Mouse (Mus musculus): ENCODE data around the gene Bst1. TPM values are rescaled to one million over a fixed set of nuclear protein-coding genes. Genes with fewer than 3 reads are reported as not detected.

Gene Bst1
- 0.29 TPM for polyA plus RNA-seq (2017; shearing (Covaris generic))

DNA sequence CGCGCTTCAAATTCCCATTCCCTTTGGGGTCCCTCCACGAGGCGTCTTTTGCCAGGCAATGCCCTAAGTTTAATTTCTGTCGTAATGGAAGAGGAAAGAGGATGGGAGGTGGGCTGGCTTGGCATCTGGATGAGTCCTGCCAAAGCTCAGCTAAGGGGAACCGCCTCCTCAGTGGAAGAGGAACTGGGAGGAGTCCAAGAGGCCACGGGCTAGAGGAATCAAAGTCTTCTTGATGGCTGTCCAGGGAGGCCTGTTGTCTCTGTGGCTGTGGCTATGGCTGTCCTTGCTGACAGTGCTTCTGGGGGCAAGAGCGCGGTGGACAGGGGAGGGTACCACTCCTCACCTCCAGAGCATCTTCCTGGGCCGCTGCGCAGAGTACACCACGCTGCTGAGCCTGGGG is at the start of gene Bst1:
Gene Bst1, plus strand, starts transcription at position 191 of the 400 bp plus-strand sequence.

DNA sequence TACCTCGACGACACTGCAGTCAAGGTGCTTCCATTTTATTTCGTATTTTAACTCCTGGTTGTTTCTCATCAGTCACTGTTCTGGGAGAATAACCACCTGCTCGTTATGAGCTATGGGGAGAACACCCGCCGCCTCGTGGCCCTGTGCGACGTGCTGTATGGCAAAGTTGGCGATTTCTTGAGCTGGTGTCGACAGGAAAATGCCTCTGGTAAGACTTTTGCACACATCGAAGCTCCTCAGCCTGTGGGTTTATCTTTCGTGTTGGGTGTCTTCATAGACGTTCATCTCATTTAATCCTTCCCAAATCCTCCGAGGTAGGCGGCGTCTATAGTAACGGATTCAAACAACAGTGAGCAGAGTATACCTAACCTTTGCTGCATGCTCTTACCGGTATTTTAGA is 2.9 kb downstream of the Bst1 start, which contains the start of gene Fbxl5:
Gene Fbxl5, minus strand, starts transcription at position 101 of the 400 bp plus-strand sequence.

DNA sequence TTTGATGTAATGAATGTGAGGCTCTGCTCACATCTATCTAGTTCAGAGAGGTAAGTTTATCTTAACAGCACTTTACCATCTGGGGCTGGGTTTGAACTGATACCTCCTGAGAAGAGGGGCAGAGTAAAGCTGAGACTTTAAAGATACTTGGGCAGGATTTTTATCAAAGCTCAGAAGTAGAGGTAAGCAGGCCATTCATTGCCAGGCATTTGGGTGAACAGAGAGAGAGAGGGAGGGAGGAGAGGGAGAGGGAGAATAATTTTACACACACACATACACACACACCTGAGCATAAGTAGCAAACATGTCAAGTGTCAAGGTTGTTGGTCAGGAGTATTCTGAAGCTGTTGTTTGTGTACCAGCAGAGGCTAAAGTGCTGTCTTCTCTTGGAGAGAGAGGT is 49.6 kb downstream of the Bst1 start, which contains the start of gene Cd38:
Gene Cd38, plus strand, starts transcription at position 301 of the 400 bp plus-strand sequence.

Other genes with a start within 250 kb of the Bst1 start
- gene Cc2d2a, start 156.5 kb upstream of the Bst1 start, polyA plus RNA-seq (2017; shearing (Covaris generic)): 2.1 TPM
- gene Fbxl5, start 2.8 kb downstream of the Bst1 start, polyA plus RNA-seq (2017; shearing (Covaris generic)): 72.0 TPM
- 33.7 TPM for gene Cd38, start 49.7 kb downstream of the Bst1 start, polyA plus RNA-seq (2017; shearing (Covaris generic))
- gene Gm7879, start 94.3 kb downstream of the Bst1 start, polyA plus RNA-seq (2017; shearing (Covaris generic)): 0.51 TPM
- gene Fgfbp1, start 162.9 kb downstream of the Bst1 start, polyA plus RNA-seq (2017; shearing (Covaris generic)): 0.16 TPM